Mouse (Mus musculus): ENCODE data around the gene Bsn.

The Bsn gene

DNA sequence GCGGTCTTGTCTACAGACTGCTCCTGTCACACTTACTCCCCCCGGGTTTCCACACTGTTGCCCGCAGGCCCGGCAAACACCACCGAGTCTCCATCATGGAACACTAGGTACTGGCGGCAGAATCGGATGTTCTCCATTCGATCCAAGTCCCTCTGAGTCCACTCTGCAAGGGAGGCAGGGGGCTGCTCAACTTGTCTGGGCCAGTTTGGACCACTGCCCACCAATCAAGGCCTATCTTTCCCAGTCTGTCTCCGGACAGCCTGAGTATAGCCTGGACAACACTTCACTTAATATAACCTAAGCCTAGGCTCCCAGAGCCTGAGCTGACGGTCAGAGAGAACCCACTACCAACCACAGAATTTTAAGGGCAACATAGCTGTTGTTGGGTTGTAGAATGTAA, 96.6 kb downstream of the Bsn start:
- DNase-seq (ENCODE audit: low spot score): no peak

DNA sequence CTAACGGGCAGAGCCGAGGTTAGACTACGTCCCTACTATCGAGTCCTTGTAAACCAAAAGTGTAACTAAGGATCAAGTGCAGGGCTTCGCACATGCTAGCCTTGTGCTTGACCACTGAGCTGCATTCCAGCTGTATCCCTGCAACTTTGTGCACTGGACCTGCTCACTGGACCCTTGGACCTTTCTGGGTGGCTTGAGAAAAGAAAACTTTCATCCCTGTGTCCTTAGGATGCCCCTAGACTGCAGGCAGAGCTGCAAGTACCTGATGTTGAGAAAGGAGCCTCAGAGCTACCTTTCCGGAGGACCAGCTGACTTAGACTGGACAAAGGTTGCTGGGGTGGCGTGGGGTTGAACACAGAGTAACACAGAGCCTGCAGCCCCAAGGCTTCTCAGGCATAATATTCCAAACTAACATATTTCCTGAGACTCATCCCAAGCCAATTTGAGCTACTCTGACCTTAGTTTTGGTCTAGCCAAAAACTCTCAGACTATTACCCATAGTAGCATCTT, 99.5 kb downstream of the Bsn start:
- no peak for DNase-seq (ENCODE audit: low spot score)

DNA sequence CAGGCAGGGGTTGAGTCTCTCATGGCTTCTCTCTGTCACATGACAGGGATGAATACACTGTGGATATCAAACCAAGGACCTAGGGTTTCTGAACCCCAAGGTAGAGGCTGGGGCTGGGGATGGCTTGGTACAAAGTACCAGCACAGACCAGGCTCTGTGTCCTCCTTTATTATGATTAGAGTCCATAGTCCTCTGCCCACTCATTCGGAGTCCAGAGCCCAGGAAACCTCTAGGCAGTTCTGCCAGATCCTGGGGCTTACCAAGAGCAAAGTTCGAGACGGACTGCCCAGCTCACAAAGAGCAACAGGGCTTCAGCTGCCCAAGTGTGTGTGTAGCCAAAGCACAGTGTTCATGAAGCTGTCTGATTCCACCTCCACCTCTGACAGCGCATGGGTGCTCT, 104.9 kb downstream of the Bsn start:
- no peak for DNase-seq (ENCODE audit: low spot score)

DNA sequence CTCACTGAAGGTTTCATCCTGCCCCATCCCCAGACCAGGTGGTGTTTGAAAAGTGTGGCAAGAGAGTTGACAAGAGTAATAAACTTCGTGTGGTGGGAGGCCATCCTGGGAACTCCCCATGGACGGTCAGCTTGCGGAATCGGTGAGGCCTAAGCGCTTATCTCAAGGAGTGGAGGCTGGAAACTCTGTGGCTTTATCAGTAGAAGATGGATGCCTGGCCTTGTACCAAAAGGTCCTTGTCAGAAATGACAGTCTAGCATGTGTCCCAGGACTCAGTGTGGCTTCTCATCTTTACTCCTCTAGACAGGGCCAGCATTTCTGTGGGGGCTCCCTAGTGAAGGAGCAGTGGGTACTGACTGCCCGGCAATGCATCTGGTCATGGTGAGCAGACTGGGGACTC, 106.6 kb downstream of the Bsn start:
- no peak for DNase-seq (ENCODE audit: low spot score)

DNA sequence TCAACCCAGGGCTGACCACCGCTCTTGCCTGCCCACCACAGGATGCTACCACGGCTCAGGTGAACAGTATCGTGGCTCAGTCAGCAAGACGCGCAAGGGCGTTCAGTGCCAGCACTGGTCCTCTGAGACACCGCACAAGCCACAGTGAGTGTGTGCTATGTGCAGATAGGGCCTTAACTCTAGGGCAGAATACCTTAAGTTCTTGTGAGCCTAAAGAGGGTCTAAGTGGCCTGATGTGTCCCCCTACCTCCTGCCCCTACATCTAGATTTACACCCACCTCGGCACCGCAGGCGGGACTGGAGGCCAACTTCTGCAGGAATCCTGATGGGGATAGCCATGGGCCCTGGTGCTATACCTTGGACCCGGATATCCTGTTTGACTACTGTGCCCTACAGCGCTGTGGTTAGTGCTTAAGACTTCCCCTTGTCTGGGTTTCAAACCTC, 107.2 kb downstream of the Bsn start, which contains the start of gene Rnf123:
Gene Rnf123, minus strand, starts transcription at position 359 of the 444 bp plus-strand sequence.
- DNase-seq (ENCODE audit: low spot score): no peak

DNA sequence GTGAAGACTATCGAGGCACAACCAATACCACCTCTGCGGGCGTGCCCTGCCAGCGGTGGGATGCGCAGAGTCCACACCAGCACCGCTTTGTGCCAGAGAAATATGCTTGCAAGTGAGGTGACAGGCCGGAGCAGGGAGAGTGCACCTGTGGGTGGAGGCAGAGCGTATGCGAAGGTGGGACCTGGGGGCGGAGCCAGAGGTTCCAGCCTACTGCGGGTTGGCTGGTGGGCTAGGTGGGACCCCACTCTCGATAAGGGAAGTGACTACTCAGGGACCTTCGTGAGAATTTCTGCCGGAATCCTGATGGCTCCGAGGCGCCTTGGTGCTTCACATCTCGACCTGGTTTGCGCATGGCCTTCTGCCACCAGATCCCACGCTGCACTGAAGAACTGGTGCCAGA, 107.6 kb downstream of the Bsn start:
- DNase-seq (ENCODE audit: low spot score): no peak

DNA sequence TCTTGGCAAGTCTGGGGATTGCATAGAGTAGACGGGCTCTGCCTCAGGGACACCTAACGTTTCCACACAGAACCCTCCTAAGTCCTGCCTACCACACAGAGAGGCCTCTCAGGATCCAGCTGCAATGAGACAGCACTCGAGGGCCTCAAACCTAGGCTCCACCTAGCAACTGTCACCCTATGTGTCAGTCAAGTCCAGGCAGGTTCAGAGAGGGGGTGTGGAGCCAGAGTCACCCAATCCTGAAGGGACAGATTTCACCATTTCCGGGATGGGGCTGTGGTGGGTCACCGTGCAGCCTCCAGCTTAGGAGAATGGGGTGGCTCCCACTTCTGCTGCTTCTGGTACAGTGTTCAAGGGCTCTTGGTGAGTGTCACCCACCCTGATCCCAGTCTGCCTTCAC, 110.0 kb downstream of the Bsn start, which contains the start of gene Mst1:
Gene Mst1, plus strand, starts transcription at position 269 of the 400 bp plus-strand sequence.
- DNase-seq (ENCODE audit: low spot score): no peak

DNA sequence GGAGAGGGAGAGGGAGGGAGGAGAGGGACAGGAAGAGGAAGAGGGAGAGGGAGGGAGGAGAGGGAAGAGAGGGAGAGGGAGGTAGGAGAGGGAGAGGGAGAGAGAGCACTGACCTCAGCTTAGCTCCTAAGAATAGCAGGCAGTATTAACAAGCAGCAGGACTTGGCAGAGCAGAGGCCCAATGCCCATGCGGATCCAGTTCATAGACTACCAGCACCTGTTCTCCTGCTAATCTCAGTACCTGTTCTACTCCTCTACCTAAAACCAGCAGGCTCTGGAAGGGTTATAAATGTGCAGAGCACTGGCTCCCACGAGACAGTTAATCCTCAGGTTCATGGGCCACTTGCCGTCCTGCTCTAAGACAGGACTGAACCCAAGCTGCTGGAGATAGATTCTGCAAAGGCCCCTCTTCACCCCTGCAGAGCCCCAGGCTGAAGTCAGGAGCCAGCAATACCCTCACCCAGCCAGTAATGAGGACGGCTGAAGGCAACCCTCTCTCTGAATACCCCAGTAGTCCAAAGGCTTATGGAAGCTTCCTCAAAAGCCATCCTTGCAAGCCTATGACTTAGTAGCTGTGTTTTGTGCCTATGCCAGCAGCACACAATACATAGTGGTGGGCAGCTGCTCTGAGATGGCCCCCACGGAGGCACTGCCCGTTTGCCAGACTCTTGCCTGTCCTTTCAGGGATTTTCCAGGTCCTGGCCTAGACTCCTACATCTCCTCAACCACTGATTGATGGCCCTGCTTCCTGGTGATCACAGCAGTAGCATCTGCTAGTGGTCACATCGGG, 116.8 kb downstream of the Bsn start:
- no peak for DNase-seq (ENCODE audit: low spot score)

DNA sequence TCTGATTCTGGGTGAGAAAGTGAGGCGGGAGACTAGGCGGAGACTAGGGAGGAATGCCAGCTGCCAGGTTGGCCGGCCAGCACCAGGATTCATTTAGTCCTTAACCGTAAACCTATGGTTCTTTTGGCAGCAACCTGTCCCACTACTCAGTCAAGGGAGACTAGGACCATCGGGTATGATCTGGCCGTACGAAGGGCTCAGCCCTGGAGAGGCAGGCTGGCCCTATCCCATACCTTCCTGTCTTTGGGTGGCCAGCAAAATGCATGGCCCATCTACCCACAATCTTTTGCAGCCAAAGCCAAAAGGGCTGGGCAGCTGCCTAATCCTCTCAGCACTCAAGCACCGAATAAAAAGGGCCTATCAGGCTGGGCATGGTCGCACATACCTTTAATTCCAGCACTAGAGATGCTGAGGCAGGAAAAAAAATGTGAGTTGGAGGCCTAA, 117.7 kb downstream of the Bsn start:
- no peak for DNase-seq (ENCODE audit: low spot score)

DNA sequence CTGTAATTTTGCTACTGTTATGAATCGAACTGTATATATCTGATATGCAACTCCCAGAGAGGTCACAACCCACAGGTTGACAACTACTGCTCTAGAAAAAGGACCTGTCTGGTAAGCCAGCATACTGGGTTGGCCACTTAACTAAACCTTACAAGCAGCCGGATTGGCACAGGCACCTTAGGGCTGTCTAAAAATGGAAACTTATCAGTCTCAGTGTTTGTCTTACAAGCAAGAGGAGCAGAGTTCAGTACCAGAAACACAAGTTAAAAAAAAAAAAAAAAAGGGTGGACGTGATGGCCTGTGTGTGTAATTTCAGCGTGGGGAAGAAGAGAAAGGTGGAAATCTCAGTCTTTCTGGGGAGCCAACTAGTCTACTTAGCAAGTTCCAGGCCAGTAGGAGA, 118.4 kb downstream of the Bsn start:
- no peak for DNase-seq (ENCODE audit: low spot score)

DNA sequence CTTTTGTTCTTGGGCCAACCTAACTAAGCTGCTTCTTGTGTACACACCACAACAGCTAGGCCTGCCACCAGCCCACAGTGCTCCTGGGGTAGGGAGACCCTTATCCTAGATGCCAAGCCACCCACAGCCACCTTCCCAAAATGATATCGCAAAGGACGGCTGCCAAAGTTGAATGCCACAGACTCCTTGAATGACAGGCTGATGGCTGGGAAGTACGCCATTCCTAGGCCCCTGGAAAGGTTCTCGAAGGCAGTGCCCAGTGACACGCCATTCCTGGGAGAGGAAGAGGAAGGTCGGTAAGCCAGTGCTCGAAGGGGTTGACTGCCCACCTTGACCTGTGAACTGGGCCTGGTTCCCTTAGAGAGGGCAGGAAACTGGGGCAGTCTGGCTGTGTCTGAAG, 120.7 kb downstream of the Bsn start:
- no peak for DNase-seq (ENCODE audit: low spot score)

DNA sequence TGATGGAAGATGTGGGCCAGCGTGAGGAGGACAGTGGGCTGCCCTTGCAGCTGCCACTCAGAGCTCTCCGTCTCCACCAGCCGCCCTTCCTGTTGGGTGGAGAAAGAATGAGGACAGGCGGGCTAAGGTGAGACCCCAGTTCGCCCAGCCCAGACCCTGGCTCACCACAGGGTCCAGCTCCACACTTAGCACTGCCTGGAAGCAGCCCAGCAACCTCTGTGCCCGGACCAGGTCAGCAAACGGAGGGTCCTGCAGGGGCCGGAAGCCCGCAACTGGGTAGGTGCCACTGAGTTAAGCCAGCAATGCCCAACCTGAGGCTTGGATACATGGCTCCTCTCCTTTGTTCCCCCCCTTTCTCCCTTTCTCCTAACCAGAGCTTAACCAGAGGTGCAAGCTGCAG, 121.2 kb downstream of the Bsn start:
- no peak for DNase-seq (ENCODE audit: low spot score)

DNA sequence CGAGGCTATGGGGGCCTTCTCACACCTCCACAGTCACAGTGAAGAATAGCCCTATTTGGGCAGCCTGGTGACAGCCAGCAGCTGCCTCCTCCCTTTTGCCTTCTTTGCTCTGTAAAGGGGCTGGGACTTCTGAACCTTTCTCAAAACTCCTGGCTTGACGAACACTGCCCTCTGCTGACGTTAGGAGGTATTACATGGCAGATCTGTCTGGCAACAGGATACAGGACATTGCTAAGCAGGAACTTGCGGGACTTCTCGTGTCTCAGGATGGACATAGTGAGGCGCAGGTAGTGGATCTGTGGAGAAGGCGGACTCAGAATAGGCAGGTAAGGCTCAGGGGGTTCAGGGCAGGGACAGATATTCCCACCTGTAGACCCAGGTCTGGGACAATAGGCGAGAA, 122.3 kb downstream of the Bsn start:
- peak; percentile 80 for DNase-seq (ENCODE audit: low spot score)

DNA sequence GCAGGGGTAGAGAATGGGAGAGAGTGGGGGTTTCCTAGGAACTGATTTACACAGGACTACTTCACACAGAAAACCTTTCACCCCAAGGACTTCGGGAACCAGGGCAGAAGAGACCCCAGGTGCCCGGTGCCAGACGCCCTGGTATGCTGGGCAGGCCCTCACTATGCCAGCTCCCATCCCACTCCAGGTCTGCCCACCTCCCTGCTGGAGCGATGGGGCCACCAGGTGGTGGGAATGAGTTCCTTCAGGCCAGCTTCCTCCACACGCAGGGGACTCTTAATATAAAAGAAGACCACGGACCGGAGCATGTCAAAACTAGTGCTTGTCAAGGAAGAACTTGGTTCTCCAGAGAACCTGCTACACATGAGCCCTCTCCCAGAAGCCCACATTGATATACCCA, 123.0 kb downstream of the Bsn start:
- no peak for DNase-seq (ENCODE audit: low spot score)

DNA sequence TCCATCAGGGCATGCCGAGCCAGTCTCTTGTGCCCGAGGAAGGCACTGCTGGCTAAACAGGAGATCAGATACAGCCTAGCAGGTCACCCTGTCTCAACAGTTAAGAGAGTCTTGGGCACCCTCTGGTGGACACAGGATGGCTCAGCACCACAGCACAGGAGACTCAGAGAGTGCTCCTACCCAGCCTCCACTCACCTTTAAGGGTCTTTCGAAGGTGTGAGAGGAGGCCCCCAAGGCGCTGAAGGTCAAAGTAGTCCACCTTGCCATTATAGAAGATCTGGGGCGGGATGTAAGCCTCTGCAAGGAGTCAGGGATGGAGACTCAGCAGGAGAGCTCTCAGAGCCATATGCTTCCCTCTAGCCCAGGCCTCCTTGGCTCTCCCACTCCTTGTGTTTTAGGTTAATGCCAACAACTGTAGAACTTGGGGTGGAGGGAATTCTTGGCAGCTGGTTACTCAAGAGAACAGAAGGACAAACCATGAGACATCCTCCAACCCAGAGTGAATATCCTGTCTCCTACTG, 124.6 kb downstream of the Bsn start:
- no peak for DNase-seq (ENCODE audit: low spot score)

DNA sequence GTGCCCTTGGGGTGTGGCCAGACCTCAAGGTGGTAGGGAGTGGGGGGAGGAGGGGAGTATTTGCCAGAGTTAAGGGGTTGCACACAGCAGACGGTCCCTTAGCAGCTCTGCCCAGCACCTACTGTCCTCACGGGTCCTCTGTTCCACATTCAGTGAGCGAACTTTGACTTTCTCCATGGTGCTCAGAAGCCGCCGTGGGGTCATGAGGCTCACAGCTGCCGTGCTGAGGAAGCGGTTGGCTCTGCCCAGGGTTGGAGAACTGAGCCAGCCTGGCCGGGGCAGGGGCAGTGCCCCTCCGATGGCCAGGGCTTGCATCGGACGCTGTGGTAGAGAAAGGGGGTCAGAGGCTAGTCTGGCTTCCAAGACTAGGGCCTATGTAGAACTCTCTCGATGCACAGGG, 126.8 kb downstream of the Bsn start:
- DNase-seq (ENCODE audit: low spot score): no peak

DNA sequence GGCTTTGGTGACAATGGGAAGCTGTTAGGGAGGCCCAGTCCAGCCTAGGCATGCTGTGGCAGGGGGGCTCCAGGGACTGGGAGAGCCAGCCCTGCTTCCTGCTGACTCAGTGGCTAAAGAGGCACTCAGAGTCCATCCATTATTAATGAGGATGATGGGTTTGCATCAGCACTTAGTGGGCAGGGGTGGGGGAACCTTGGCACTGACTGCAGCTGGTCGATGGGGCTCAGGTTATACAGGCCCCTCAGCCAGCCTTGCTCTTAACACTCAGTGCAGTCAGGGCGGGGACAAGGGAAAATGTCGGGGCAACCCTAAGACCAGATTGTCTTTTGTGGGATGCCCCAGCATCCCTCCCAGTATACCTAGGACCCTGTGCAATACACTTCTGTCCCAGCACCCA, 128.0 kb downstream of the Bsn start:
- DNase-seq (ENCODE audit: low spot score): no peak

DNA sequence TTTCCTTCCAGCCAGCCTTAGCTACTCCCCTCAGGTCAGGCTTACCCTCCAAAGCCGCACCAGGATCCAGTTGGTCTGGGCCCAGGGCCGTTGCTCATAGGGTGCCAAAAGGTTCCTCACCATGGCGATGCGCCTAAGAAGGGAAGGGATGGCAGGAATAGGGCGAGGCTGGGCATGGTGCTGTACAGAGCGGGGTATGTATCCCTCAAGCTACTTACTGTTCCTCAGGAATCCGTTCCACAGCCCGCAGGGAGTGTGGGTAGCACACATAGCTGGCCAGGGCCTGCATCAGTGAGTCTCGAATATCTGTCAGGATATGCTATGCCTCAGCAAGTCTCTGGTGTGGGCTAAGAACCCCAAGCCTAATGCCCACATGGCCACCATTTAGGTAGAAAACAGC, 131.9 kb downstream of the Bsn start:
- no peak for DNase-seq (ENCODE audit: low spot score)

DNA sequence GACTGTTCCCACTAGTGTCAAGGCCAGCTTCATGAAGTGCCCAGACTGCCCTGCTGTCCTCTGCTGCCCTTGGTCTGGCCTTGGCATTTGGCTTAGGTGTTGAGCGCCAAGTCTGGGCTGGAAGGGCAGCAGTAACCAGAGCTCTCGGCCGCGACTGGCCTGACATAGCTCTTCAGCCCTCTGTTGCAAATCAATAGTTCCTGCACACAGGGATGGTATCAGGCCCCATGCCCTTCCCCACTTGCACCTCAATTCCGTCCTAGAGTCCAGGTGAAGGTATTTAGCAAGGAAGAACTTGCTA, 133.0 kb downstream of the Bsn start:
- DNase-seq (ENCODE audit: low spot score): no peak

DNA sequence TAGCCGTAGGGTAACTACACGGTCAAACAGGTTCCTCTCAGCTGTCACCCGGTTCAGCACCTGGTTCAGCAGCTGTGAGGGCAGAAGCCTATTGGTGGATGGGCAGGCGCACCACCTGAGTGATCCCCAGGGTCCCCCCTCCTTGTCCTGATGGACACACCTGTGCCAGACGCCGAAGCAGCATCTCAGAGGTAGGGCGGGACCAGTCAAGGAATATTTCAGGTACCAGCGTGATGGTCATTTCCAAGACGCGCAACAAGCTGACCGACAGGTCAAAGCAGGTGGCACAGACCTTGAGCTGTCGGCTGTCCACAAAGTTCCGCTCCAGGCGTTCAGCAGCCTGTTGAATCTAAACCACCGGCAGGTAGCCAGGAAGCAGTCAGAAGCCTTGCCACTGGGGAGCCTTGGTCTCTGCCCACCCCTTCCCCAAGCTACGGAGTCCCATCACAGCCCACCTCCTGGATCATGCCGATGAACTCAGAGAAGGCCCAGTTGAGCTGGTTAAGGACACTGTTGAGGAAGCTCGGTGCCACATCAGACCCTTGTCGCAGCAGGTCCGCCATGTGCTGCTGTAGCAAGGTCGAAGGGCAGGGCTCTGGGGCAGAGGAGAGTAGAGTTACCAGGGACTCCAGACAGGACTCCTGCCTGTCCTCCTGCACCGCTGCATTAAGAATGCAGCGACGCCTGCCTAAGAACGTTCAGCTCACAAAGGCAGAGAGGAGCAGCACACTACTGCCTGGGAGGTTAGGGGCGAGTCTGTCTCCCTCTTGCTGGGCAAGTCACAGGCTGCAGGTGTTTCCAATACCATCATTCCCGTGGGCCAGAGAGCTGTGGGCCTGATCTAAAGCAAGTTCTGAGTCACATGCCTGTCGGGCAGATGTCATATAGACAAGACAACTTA, 133.6 kb downstream of the Bsn start:
- DNase-seq (ENCODE audit: low spot score): no peak

DNA sequence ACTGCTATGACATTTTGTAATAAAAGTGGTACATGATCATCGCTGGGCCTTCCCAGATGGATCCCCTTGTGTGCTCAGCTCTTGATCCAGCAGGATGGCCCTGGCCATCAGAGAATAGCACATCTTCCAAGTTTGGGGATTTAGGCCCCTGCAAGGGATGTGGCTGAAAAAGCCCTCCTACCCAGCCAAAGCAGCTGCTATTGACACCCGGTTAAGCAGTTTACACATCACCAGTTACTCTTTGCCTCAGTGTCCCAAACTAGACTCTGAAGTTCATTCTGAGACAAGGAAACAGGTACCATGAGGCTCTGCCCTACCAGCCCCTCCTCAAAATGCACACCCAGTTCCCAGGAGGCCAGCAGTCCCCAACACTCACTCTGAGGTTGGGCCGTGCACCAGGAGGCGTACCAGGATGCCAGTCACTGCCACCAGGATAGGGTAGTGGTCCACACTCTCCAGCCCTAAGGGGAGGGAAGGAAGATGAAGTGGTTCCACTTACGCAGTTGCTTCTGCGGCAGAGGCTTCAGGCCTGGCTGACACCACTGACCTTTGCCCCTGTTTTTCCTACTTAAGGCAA, 134.4 kb downstream of the Bsn start:
- no peak for DNase-seq (ENCODE audit: low spot score)

DNA sequence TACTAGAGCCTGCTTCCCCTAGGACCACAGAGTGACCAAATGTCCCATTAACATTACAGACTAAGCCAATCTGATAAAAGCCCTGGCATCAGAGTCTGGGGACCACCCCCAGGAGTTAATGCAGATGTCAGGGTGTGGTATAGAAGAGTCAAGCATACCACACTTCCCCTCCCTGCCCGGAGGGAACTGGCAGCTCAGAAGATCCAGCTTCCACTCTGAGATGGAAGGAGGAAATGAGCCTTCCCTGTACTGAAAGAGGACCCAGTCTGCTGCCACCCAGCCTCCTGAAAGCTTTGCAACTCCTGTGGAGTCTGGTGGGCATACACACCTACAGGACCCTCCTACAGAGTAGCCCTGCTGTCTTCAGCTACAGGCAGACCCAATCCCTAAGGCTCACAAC, 135.1 kb downstream of the Bsn start:
- DNase-seq (ENCODE audit: low spot score): no peak

All from layer of hippocampus, adult 9-10 months (tissue).